Mouse (Mus musculus): ENCODE data around the gene Ssu2.

Ssu2 gene

GRCm38 (mm10) chr6:112387947-112388346 is at the start of gene Ssu2:
Gene Ssu2 (minus strand): TSS chr6:112388023.
- WGBS, result 78% methylated on average over 9 of the region's 9 CpGs

- 49% methylated on average over 6 of the region's 6 CpGs for WGBS
These were observed 38.4 kb upstream of the Ssu2 start for GRCm38 (mm10) chr6:112426018-112426732.

- 41% methylated on average over 8 of the region's 8 CpGs for WGBS
These were observed 36.1 kb upstream of the Ssu2 start for GRCm38 (mm10) chr6:112423746-112424501.

GRCm38 (mm10) chr6:112420883-112421282 is 33.1 kb upstream of the Ssu2 start:
- WGBS, result 78% methylated on average over 1 of the region's 1 CpGs

GRCm38 (mm10) chr6:112419333-112419732 is 31.5 kb upstream of the Ssu2 start:
- WGBS, result 33% methylated on average over 9 of the region's 9 CpGs

- 89% methylated on average over 5 of the region's 5 CpGs for WGBS
These were observed 16.3 kb upstream of the Ssu2 start for GRCm38 (mm10) chr6:112404111-112404510.

- WGBS, result 45% methylated on average over 12 of the region's 12 CpGs
These were observed 14.3 kb upstream of the Ssu2 start for GRCm38 (mm10) chr6:112401953-112402683.

- WGBS, result 86% methylated on average over 3 of the region's 3 CpGs
These were observed 9.5 kb upstream of the Ssu2 start for GRCm38 (mm10) chr6:112397351-112397750.

- WGBS, result 87% methylated on average over 3 of the region's 3 CpGs
These were observed 8.5 kb upstream of the Ssu2 start for GRCm38 (mm10) chr6:112396352-112396751.

- 84% methylated on average over 3 of the region's 3 CpGs for WGBS
These were observed 562 bp upstream of the Ssu2 start for GRCm38 (mm10) chr6:112388385-112388784.

- 58% methylated on average over 2 of the region's 2 CpGs for WGBS
These were observed 1.6 kb downstream of the Ssu2 start for GRCm38 (mm10) chr6:112386260-112386659.

GRCm38 (mm10) chr6:112382990-112383685 is 4.7 kb downstream of the Ssu2 start:
- 82% methylated on average over 7 of the region's 8 CpGs for WGBS

GRCm38 (mm10) chr6:112379054-112379453 is 8.8 kb downstream of the Ssu2 start:
- WGBS, result 92% methylated on average over 9 of the region's 9 CpGs

GRCm38 (mm10) chr6:112375661-112376392 is 12.0 kb downstream of the Ssu2 start:
- WGBS, result 71% methylated on average over 10 of the region's 13 CpGs

GRCm38 (mm10) chr6:112373886-112374585 is 13.8 kb downstream of the Ssu2 start:
- 46% methylated on average over 8 of the region's 8 CpGs for WGBS

- 85% methylated on average over 10 of the region's 10 CpGs for WGBS
These were observed 22.5 kb downstream of the Ssu2 start for GRCm38 (mm10) chr6:112365294-112365693.

- WGBS, result 53% methylated on average over 2 of the region's 2 CpGs
These were observed 23.2 kb downstream of the Ssu2 start for GRCm38 (mm10) chr6:112364581-112364980.

- 36% methylated on average over 6 of the region's 6 CpGs for WGBS
These were observed 25.4 kb downstream of the Ssu2 start for GRCm38 (mm10) chr6:112362349-112362958.

- 46% methylated on average over 8 of the region's 8 CpGs for WGBS
These were observed 27.1 kb downstream of the Ssu2 start for GRCm38 (mm10) chr6:112360676-112361075.

GRCm38 (mm10) chr6:112359341-112359740 is 28.5 kb downstream of the Ssu2 start:
- 89% methylated on average over 1 of the region's 1 CpGs for WGBS

Measured in cerebral cortex, adult 2 months (tissue).